Mouse (Mus musculus) v-Abl transformed pro-B cells (cell line): ENCODE data around the gene Mpdu1.

Experiments
- in situ Hi-C, 2 experiments: fragments of 400-800 bp; cut with MboI; formaldehyde crosslinking; loops; one replicate each; pipeline ENCODE4 v1.15.1; 2025; ENCODE audit not compliant: unreplicated experiment in 2 of 2

The Mpdu1 gene

GRCm38 (mm10) chr11:69632284-69633089, 30.0 kb downstream of the Mpdu1 start, which contains the start of gene Fxr2:
Fxr2 (plus strand) TSS chr11:69632990.
- in situ Hi-C loops: loop anchor here in 1 of 2 experiments (10.0 kb wide), 1 partner anchor 122 kb away; the partner anchor contains the start of gene Polr2a

DNA sequence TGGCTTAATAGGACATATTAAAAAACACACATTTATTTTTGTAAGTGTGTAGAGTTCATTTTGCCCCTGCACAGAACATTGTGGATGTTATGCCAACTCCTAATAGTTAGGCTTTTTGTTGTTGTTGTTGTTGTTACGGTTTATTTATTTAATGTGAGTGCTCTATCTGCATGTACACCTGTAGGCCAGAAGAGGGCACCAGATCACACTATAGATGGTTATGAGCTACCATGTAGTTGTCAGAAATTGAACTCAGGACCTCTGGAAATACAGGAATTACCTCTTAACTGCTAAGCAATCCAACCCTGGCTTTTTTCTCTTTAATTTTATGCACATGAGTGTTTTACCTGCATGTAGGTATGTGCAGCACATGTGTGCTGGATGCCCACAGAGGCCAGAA, 32.6 kb downstream of the Mpdu1 start:
- in situ Hi-C loops: loop anchor here in 1 of 2 experiments (10.0 kb wide), 2 partner anchors 125 to 245 kb away; partner anchors contain the start of genes Polr2a and Tmem95

- in situ Hi-C loops: loop anchor here in 1 of 2 experiments (10.0 kb wide), 1 partner anchor 247 kb away; the partner anchor contains the start of gene Tmem95
These were observed 34.2 kb downstream of the Mpdu1 start for GRCm38 (mm10) chr11:69628286-69628685.

DNA sequence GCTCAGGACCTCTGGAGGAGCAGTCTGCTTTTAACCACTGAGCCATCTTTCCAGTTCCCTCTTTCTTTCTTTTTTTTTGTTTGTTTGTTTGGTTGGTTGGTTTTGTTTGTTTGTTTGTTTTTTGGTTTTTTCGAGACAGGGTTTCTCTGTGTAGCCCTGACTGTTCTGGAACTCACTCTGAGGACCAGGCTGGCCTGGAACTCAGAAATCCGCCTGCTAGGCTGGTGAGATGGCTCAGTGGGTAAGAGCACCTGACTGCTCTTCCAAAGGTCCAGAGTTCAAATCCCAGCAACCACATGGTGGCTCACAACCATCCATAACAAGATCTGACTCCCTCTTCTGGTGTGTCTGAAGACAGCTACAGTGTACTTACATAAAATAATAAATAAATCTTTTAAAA, 38.1 kb downstream of the Mpdu1 start:
- in situ Hi-C loops: loop anchor here in 1 of 2 experiments (5.0 to 10.0 kb wide), 2 partner anchors 92 to 250 kb away; partner anchors contain the start of gene Tmem95

- in situ Hi-C loops: loop anchor here in 1 of 2 experiments (5.0 to 10.0 kb wide), 2 partner anchors 91 to 252 kb away; partner anchors contain the start of gene Tmem95
These were observed 39.4 kb downstream of the Mpdu1 start for GRCm38 (mm10) chr11:69623006-69623405.

GRCm38 (mm10) chr11:69622406-69622805, 40.0 kb downstream of the Mpdu1 start:
- in situ Hi-C loops: loop anchor here in 1 of 2 experiments (5.0 to 10.0 kb wide), 2 partner anchors 90 to 252 kb away; partner anchors contain the start of gene Tmem95

DNA sequence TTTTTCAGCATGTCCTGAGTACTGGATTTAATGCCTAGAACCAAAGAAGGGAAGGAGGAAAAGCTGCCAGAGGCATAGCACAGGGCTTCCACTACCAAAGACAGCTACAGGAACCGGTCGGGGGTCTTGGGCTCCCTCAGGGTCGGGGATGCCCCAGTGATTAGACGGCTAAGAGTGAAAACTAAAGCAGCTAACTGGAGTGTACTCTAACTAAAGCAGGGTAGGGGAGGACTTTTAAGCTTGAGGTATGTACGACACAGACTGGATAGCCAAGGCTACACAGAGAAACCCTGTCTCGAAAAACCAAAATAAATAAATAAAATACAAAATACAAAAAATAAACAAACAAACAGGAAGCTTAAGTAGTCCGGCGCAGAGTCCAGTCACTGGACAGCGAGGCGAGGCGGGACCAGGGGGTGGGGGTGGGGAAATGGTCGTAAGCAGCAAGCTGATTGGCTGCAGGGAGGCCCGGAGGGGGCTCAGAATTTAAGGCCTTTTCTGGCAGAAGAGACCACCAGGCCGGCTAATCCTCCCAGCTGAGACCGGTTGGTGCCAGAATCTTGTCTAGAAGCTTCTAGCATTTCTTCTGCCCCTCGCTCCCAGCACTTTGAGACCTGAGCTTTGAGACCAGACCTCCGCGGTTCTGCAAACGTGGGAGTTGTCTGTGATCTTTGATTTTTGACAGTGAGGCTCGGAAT, 40.7 kb downstream of the Mpdu1 start, which contains the start of gene Sat2:
Sat2 (plus strand) TSS at position 454 of the 698 bp plus-strand sequence.
- in situ Hi-C loops: loop anchor here in 1 of 2 experiments (5.0 to 10.0 kb wide), 2 partner anchors 89 to 253 kb away; partner anchors contain the start of gene Tmem95

- in situ Hi-C loops: loop anchor here in 1 of 2 experiments (5.0 to 10.0 kb wide), 2 partner anchors 88 to 254 kb away; partner anchors contain the start of gene Tmem95
These were observed 41.9 kb downstream of the Mpdu1 start for GRCm38 (mm10) chr11:69620394-69621081.

DNA sequence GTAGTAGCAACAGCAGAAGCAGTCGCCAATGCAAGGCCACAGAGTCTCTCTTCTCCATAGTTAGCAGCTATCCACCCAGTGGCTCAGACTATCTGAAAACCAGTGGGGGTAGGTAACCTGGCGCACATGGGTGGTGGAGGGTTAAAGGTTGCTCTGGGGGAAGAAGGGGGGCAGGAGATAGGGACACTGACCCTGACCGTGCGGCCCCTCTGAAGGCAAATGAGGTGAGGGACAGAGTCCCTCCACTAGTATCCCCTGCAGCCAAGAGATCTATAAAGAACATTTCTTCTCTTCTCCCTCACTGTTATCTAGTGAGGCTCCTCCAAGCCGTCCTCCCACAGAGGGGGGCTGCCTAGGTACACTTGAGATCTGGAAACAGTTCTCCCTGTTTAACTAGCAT, 44.6 kb downstream of the Mpdu1 start, which contains the start of gene Shbg:
Shbg (minus strand) TSS at position 101 of the 400 bp plus-strand sequence.
- in situ Hi-C loops: no loop called here

DNA sequence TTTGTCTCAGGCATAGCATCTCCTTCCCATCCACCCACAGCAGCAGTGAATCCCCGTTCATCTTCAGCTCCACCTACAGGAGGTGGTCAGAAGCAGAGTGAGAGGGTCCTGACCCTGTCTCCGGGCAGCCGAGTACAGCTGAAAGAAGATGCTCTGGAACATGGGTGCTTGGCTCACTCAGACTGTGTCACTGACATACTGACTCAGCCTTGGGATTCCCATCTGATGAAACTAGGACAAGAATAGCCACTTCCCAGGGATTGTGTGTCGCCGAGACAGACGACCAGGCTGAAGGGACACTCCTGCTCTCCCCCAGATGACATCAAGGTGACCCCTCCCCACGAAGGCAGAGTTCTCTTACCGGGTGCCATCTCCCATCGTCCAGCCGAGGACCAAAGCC, 45.7 kb downstream of the Mpdu1 start:
- in situ Hi-C loops: no loop called here

DNA sequence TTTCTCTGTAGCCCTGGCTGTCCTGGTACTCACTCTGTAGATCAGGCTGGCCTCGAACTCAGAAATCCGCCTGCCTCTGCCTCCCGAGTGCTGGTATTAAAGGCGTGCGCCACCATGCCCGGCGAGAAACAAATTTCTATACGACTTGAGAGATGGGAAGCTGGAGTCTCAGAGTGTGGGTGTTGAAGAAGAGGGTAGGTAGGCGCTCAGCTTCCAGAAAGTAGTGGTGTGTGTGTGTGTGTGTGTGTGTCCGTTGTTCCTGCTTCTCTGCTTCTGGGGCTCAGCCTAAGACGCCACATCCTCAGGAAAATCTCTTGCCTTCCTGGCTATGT, 48.2 kb downstream of the Mpdu1 start:
- in situ Hi-C loops: loop anchor here (5.0 kb wide), 1 partner anchor 37 kb away; no protein-coding TSS in a partner anchor

DNA sequence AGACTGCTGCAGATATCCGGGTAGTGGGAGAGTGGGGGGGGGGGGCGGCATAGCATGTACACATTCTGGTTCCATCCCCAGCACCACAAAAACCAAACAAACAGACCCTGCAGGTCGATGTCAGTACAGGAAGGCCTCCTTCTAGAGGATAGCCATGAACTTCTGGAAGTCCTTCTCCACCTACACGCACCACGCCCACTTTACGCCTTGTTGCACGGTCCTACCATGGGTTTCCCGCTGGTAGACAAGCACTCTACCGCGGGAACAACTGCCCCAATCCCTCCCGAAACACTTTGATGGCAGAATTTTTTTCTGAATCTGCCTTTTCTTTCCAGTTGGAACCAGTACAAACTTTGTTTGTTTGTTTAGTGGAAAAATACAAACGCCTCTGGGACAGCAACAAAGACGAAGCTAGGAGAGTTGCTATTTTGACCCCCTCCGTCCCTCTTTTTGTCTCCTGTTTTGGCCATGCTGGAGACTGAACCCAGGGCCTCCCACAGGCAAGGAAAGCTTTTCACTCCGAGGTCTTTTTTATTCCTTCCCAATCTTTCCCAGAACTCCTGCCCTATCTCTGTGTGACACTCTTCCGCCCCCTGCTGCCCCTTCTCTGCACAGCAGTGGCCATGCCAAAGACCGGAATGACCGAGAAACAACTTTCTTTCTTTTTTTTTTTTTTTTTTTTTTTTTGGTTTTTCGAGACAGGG, 48.7 kb downstream of the Mpdu1 start:
- in situ Hi-C loops: loop anchor here (5.0 kb wide), 1 partner anchor 36 kb away; no protein-coding TSS in a partner anchor

DNA sequence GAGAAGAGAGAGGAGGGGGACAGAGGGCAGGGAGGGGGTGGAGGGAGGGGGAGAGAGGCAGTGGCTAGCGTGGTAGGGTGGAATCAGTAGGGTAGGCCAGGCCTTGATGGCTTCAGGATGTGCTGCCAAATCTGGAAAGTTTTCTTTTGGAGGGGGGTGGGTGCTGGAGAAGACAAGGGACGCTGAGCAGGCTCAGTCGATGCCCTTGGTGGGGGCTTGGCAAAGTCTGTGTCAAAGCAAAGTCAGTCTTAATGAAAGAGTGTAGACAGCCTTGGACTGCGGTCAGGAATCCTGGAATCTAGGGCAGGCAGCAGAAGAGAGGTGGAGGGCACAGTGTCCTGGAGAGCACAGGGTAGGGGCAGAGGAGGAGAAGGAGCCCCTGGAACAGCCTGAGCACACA, 51.5 kb downstream of the Mpdu1 start:
- in situ Hi-C loops: loop anchor here (5.0 kb wide), 1 partner anchor 34 kb away; no protein-coding TSS in a partner anchor

- in situ Hi-C loops: no loop called here
These were observed 53.0 kb downstream of the Mpdu1 start for GRCm38 (mm10) chr11:69609416-69609815.

DNA sequence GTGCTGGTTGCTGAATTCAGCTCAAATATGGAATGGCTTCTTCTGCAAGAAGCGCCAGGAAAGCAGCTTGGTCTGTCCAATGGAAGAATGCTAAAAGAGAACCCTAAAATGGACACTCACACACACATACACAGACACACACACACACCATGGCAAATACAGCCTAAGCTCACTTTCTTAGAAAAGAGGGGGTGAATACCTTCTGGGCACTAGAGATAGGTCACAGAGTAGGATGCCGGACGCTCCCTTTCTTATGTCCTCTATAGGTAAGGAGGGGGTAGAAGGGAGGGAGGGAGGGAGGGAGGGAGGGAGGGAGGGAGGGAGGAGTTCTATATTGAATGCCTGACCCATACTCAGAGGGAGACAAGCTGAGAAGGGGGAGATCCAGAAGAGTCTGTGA, 53.9 kb downstream of the Mpdu1 start:
- in situ Hi-C loops: no loop called here

DNA sequence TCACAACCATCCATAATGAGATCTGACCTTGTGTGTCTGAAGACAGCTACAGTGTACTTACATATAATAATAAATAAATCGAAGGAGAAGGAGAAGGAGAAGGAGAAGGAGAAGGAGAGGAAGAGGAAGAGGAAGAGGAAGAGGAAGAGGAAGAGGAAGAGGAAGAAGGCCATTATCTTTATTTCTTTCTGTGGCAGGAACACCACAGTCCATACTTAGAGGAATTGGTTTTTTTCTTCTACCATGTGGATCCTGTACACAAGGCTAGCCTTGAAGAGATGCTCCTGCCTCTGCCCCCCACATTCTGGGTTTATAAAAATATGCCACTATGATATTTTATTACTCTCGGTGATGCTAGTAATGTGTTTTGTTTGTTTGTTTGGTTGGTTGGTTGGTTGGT, 55.6 kb downstream of the Mpdu1 start:
- in situ Hi-C loops: no loop called here
